ENCODE assay signal across 8 mouse cellular contexts in genomic region chr17:70963546-70963945, GRCm38 (mm10). TPM values are rescaled to one million over a fixed set of nuclear protein-coding genes. Genes with fewer than 3 reads are reported as not detected.
DNase-seq lines count a peak whose midpoint lies in the region; ATAC-seq and TF ChIP-seq lines count a peak whose summit lies in the region.
"Not testable (repeated sequence)": the region's sequence is repeated elsewhere in the genome, so short reads cannot be mapped to it uniquely, and the experiment has no call there.

No protein-coding gene starts in this region.

- H3K4me1 ChIP-seq in forebrain, embryonic 14.5 days (ENCODE audit: control insufficient read depth, insufficient read depth, low read length); heart, postnatal 0 days (ENCODE audit: control insufficient read depth, insufficient read depth); liver, embryonic 11.5 days (replicated peaks; ENCODE audit: control insufficient read depth, insufficient read depth, low read length); stomach, embryonic 15.5 days: not testable (repeated sequence)

- not testable (repeated sequence) for H3K36me3 ChIP-seq in forebrain, embryonic 14.5 days (ENCODE audit: control insufficient read depth, insufficient read depth, low read length); heart, postnatal 0 days (replicated peaks; ENCODE audit: control insufficient read depth, insufficient read depth, low read length); liver, embryonic 11.5 days (ENCODE audit: control insufficient read depth, insufficient read depth, low read length); stomach, embryonic 15.5 days

- not testable (repeated sequence) for H3K27ac ChIP-seq in forebrain, embryonic 14.5 days (ENCODE audit: low read depth, low read length); heart, postnatal 0 days (ENCODE audit: low read depth); liver, embryonic 11.5 days (ENCODE audit: low read depth, low read length); stomach, embryonic 15.5 days

- H3K27me3 ChIP-seq in forebrain, embryonic 14.5 days (replicated peaks; ENCODE audit: control insufficient read depth, insufficient read depth, low read length); heart, postnatal 0 days (ENCODE audit: control insufficient read depth, insufficient read depth, low read length); liver, embryonic 11.5 days (replicated peaks; ENCODE audit: control insufficient read depth, insufficient read depth, low read length); stomach, embryonic 15.5 days (replicated peaks): not testable (repeated sequence)

- not testable (repeated sequence) for H3K4me2 ChIP-seq in forebrain, embryonic 14.5 days (ENCODE audit: low read length); heart, postnatal 0 days (ENCODE audit: low read depth, low read length); liver, embryonic 11.5 days; stomach, embryonic 15.5 days

- peak; percentile 100 for ATAC-seq in forebrain, embryonic 14.5 days
- peak; percentile 100 for ATAC-seq in heart, postnatal 0 days (ENCODE audit: insufficient read depth, low read depth)
- ATAC-seq in liver, embryonic 11.5 days (replicated peaks; ENCODE audit: low FRiP score): peak; percentile 100
- ATAC-seq in stomach, embryonic 15.5 days (ENCODE audit: insufficient read depth, low FRiP score, low read depth): peak; percentile 100

- H3K4me3 ChIP-seq in forebrain, embryonic 14.5 days (ENCODE audit: low read depth, low read length); heart, postnatal 0 days (ENCODE audit: low read depth, low read length); liver, embryonic 11.5 days (ENCODE audit: low read depth, low read length); stomach, embryonic 15.5 days (replicated peaks): not testable (repeated sequence)

- H3K9ac ChIP-seq in forebrain, embryonic 14.5 days (ENCODE audit: low read length); heart, postnatal 0 days (replicated peaks; ENCODE audit: low read depth, low read length); liver, embryonic 11.5 days (ENCODE audit: low read depth, low read length); stomach, embryonic 15.5 days: not testable (repeated sequence)

- WGBS in forebrain, embryonic 14.5 days: 83% methylated on average over 13 of the region's 13 CpGs
- WGBS in heart, postnatal 0 days: 78% methylated on average over 13 of the region's 13 CpGs
- WGBS in liver, embryonic 11.5 days: 81% methylated on average over 13 of the region's 13 CpGs
- 70% methylated on average over 13 of the region's 13 CpGs for WGBS in stomach, embryonic 15.5 days

- not testable (repeated sequence) for TF ChIP-seq CTCF in heart, postnatal 0 days (IDR thresholded peaks at IDR 0.05; ENCODE audit: low read depth)

- not testable (repeated sequence) for H3K9me3 ChIP-seq in forebrain, embryonic 14.5 days (replicated peaks; ENCODE audit: control insufficient read depth, low read length); heart, postnatal 0 days (replicated peaks; ENCODE audit: control insufficient read depth, low read length); liver, embryonic 11.5 days (ENCODE audit: control insufficient read depth, low read length); stomach, embryonic 15.5 days

- DNase-seq in B cell, adult 2 months: peak; percentile 97 to 98
- DNase-seq in c-Kit-positive CD71-positive TER-119-negative erythroid progenitor cells, embryonic 14.5 days (ENCODE audit: low read depth): peak; percentile 22
- peak; percentile 20 for DNase-seq in forebrain, embryonic 14.5 days (ENCODE audit: low spot score)
- DNase-seq in heart, postnatal 0 days (ENCODE audit: low spot score): peak; percentile 65
- DNase-seq in kidney, postnatal 14 days: peak; percentile 94
- not testable (repeated sequence) for DNase-seq in liver, embryonic 11.5 days (ENCODE audit: low spot score)
- DNase-seq in naive thymus-derived CD4-positive, alpha-beta T cell, adult 2 months (ENCODE audit: low read depth): peak; percentile 78

- not testable (repeated sequence) for TF ChIP-seq EP300 in heart, postnatal 0 days (IDR thresholded peaks at IDR 0.05; ENCODE audit: low read depth)

RNA-seq across cellular contexts. Expression of gene Myom1, which starts 38.9 kb away (rescaled TPM):
- polyA plus RNA-seq in forebrain, embryonic 14.5 days (2014; fragmentation: Nextera tagmentation; extraction: Ambion mirVana): 0.82 and 1.0 TPM in 2 replicates
- 392 and 459 TPM in 2 replicates for total RNA-seq in heart, postnatal 0 days (2014; rRNA removed; ENCODE audit: low replicate concordance)
- polyA plus RNA-seq in heart, postnatal 0 days (2015; fragmentation: Nextera tagmentation; extraction: Ambion mirVana): 214 and 238 TPM in 2 replicates
- 5.8 and 7.3 TPM in 2 replicates for polyA plus RNA-seq in liver, embryonic 11.5 days (2014; fragmentation: Nextera tagmentation; extraction: Ambion mirVana)
- 12.7 and 12.8 TPM in 2 replicates for polyA plus RNA-seq in stomach, embryonic 15.5 days (2015; fragmentation: Nextera tagmentation; extraction: Ambion mirVana)

RNA-seq across cellular contexts. Expression of gene Myl12a, which starts 39.1 kb away (rescaled TPM):
- 143 and 158 TPM in 2 replicates for polyA plus RNA-seq in forebrain, embryonic 14.5 days (2014; fragmentation: Nextera tagmentation; extraction: Ambion mirVana)
- 429 and 487 TPM in 2 replicates for total RNA-seq in heart, postnatal 0 days (2014; rRNA removed; ENCODE audit: low replicate concordance)
- polyA plus RNA-seq in heart, postnatal 0 days (2015; fragmentation: Nextera tagmentation; extraction: Ambion mirVana): 773 and 817 TPM in 2 replicates
- 428 and 442 TPM in 2 replicates for polyA plus RNA-seq in liver, embryonic 11.5 days (2014; fragmentation: Nextera tagmentation; extraction: Ambion mirVana)
- 495 and 517 TPM in 2 replicates for polyA plus RNA-seq in stomach, embryonic 15.5 days (2015; fragmentation: Nextera tagmentation; extraction: Ambion mirVana)

Comparison
In these comparisons a context has a peak if more than half of its experiments do, and no peak if none do; other contexts are left out.
1. RNA of gene Myom1, which starts 38.9 kb away (polyA plus RNA-seq): 214 to 238 TPM in heart, postnatal 0 days; 12.7 to 12.8 TPM in stomach, embryonic 15.5 days, 5.8 to 7.3 TPM in liver, embryonic 11.5 days and 0.82 to 1.0 TPM in forebrain, embryonic 14.5 days; every median in the first group is over 10 times any median in the second.
2. Peak in every context shown above with its lines, with median percentiles within 50 percentile points of each other: ATAC-seq.